Mouse (Mus musculus) liver, embryonic 14.5 days (tissue): ENCODE measurements around the gene Cuta. TPM values are rescaled to one million over a fixed set of nuclear protein-coding genes. Genes with fewer than 3 reads are reported as not detected.

ENCODE experiments used
- ATAC-seq: fragments of 200-750 bp; cut with Nextera tagmentation; 2 replicates; pipeline ENCODE4 v1.8.0; 2017; ENCODE audit warnings: moderate number of reproducible peaks, mild to moderate bottlenecking, moderate library complexity; ENCODE audit not compliant: insufficient read depth
- DNase-seq, 3 experiments: peaks; one replicate each; pipeline ENCODE4 v3.0.0-alpha.2; 2012 to 2013; ENCODE audit warnings: low read depth in 3 of 3, low spot score in 3 of 3
- H3K27ac ChIP-seq: fragments of 300-500 bp; sonication (generic); 2 replicates; pipeline ENCODE4 v1.5.1; 2014; ENCODE audit warnings: moderate library complexity, mild to moderate bottlenecking, control low read depth, inconsistent platforms
- H3K27me3 ChIP-seq: fragments of 300-500 bp; sonication (generic); 2 replicates; pipeline ENCODE4 v1.6.1; 2014; ENCODE audit warnings: mild to moderate bottlenecking, low read length, moderate library complexity; ENCODE audit not compliant: control insufficient read depth, insufficient read depth
- H3K36me3 ChIP-seq: fragments of 300-500 bp; sonication (generic); replicated peaks from 2 replicates; pipeline ENCODE4 v1.6.1; 2014; ENCODE audit warnings: low read depth; ENCODE audit not compliant: control insufficient read depth, insufficient read depth
- H3K4me1 ChIP-seq, 2 experiments: fragments of 200-500 bp in 1 of 2; fragments of 300-500 bp in 1 of 2; sonication (generic) in 1 of 2; replicated peaks; 2 replicates each; pipeline ENCODE4 v1.6.1; 2012 to 2014; ENCODE audit warnings: antibody characterized with exemption in 1 of 2, inconsistent platforms in 1 of 2, low read length in 1 of 2; ENCODE audit not compliant: control insufficient read depth in 2 of 2, insufficient read depth in 2 of 2
- H3K4me2 ChIP-seq: fragments of 300-500 bp; sonication (generic); 2 replicates; pipeline ENCODE4 v1.6.1; 2014; ENCODE audit warnings: low read depth, mild to moderate bottlenecking, control low read depth, moderate library complexity
- H3K4me3 ChIP-seq, 2 experiments: fragments of 200-500 bp in 1 of 2; fragments of 300-500 bp in 1 of 2; sonication (generic) in 1 of 2; 2 replicates each; pipeline ENCODE4 v1.5.1; 2012 to 2014; ENCODE audit warnings: low read depth in 2 of 2, low read length in 2 of 2, mild to moderate bottlenecking in 2 of 2, control low read depth in 1 of 2, inconsistent platforms in 1 of 2, moderate library complexity in 1 of 2; ENCODE audit not compliant: insufficient read depth in 1 of 2
- H3K9ac ChIP-seq: fragments of 300-500 bp; sonication (generic); replicated peaks from 2 replicates; pipeline ENCODE4 v1.6.1; 2014; ENCODE audit warnings: mild to moderate bottlenecking, control low read depth, moderate library complexity
- H3K9me3 ChIP-seq: fragments of 300-500 bp; sonication (generic); 2 replicates; pipeline ENCODE4 v1.6.1; 2016; ENCODE audit warnings: low read length, mixed read lengths; ENCODE audit not compliant: control insufficient read depth
- CTCF ChIP-seq: IDR thresholded peaks from 2 replicates; pipeline ENCODE4 v1.5.1; 2016; ENCODE audit warnings: antibody characterized with exemption, low read depth, control low read depth
- EP300 ChIP-seq: IDR thresholded peaks from 2 replicates; pipeline ENCODE4 v1.6.1; 2016; ENCODE audit warnings: antibody characterized with exemption, low read depth
- WGBS: fragments of 180-500 bp; shearing (Covaris S2); extraction: QIAGEN DNeasy Blood & Tissue Kit; methylation state at CpG from one replicate; pipeline ENCODE4 v1.1.7; 2014; ENCODE audit not compliant: insufficient replicate concordance; 5-methylcytosine and 5-hydroxymethylcytosine counted together
- polyA plus RNA-seq, 2 experiments: library from polyadenylated mRNA; depleted of rRNA in 1 of 2; stranded (reverse) in 1 of 2; unstranded in 1 of 2; fragments of >200 nt; fragmentation: Nextera tagmentation in 1 of 2; extraction: Ambion mirVana in 1 of 2; gene quantifications; 2 replicates each; pipeline versions ENCODE4 v1.2.1 to v1.2.3; 2012 to 2014

Gene Cuta
- polyA plus RNA-seq, 2 experiments, result 53.5 to 86.8 TPM

GRCm38 (mm10) chr17:26966993-26967392 lies 27.6 kb upstream of the Cuta start:
- Histone ChIP-seq H3K36me3 (no peaks in the 10 kb centered on the region), H3K4me1 (0 out of 4 replicates have a peak, but pooled peaks cover 0 to 2% of the 10 kb centered on the region in 2 experiments), H3K27ac (no peak overlapping the region), H3K4me3 (no peak overlapping the region), H3K27me3 (no peaks in the 10 kb centered on the region), H3K9me3 (no peaks in the 10 kb centered on the region), H3K9ac (no peak overlapping the region), H3K4me2 (no peak overlapping the region)
- 87% methylated on average over 11 of the region's 11 CpGs for WGBS
- DNase-seq (no peak), ATAC-seq (no peak)
- TF ChIP-seq CTCF (no peak), EP300 (no peak)

DNA sequence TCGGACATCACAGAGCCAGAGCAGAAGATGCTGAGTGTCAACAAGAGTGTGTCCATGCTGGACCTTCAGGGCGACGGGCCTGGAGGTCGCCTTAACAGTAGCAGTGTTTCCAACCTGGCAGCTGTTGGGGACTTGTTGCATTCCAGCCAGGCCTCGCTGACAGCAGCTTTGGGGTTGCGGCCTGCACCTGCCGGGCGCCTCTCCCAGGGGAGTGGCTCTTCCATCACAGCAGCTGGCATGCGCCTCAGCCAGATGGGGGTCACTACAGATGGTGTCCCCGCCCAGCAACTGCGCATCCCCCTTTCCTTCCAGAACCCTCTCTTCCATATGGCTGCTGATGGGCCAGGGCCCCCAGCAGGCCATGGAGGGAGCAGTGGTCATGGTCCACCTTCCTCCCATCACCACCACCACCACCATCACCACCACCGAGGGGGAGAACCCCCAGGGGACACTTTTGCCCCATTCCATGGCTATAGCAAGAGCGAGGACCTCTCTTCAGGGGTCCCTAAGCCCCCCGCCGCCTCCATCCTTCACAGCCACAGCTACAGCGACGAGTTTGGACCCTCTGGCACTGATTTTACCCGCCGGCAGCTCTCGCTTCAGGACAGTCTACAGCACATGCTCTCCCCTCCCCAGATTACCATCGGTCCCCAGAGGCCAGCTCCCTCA lies 22.3 kb upstream of the Cuta start:
- ATAC-seq (no peak), DNase-seq (no peak)
- Histone ChIP-seq H3K9me3 (no peaks in the 10 kb centered on the region), H3K27me3 (no peaks in the 10 kb centered on the region), H3K36me3 (no peaks in the 10 kb centered on the region), H3K4me1 (peaks cover 6 to 10% of the 10 kb centered on the region in 2 experiments), H3K9ac (no peak overlapping the region), H3K4me2 (no peak overlapping the region), H3K27ac (no peak overlapping the region), H3K4me3 (no peak overlapping the region)
- TF ChIP-seq EP300 (no peak), CTCF (no peak)
- 83% methylated on average over 21 of the region's 21 CpGs for WGBS

GRCm38 (mm10) chr17:26959815-26960214 lies 20.4 kb upstream of the Cuta start:
- no peak overlapping the region for H3K4me2 ChIP-seq
- WGBS, result 80% methylated on average over 4 of the region's 4 CpGs
- no peak for DNase-seq
- H3K4me1 ChIP-seq, result peaks cover 20 to 27% of the 10 kb centered on the region in 2 experiments
- ATAC-seq, result no peak
- no peak overlapping the region for H3K4me3 ChIP-seq
- H3K9me3 ChIP-seq, result no peaks in the 10 kb centered on the region
- H3K27me3 ChIP-seq, result no peaks in the 10 kb centered on the region
- no peak for TF ChIP-seq CTCF
- TF ChIP-seq EP300, result no peak
- H3K9ac ChIP-seq, result no peak overlapping the region
- no peaks in the 10 kb centered on the region for H3K36me3 ChIP-seq
- H3K27ac ChIP-seq, result no peak overlapping the region

DNA sequence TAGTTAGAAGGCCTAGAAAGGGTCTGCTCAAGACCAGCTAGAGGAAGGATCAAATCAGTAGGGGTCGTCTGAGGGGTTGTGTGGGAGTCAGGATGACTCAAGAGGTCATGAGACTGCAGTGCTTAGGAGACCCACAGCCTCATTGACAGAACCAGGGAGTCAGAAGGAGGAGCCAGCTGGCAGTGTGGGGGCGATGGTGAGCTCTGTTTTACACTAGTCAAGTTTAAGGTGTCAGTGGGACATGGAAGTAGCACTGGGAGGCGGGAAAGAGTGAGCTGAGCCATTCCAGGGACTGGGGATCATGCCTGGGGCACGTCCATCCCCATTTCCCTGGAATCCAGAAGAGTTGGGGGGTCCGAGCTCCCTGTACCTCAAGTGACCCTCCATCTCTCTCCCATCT lies 19.5 kb upstream of the Cuta start:
- no peak for DNase-seq
- no peak overlapping the region for H3K4me3 ChIP-seq
- H3K9me3 ChIP-seq, result no peaks in the 10 kb centered on the region
- TF ChIP-seq CTCF (0 out of 2 replicates have a peak, but pooled peaks have one; percentile 14), EP300 (no peak)
- H3K4me1 ChIP-seq, result peaks cover 20 to 27% of the 10 kb centered on the region in 2 experiments
- H3K36me3 ChIP-seq, result no peaks in the 10 kb centered on the region
- WGBS, result 47% methylated on average over 5 of the region's 5 CpGs
- H3K4me2 ChIP-seq, result no peak overlapping the region
- no peaks in the 10 kb centered on the region for H3K27me3 ChIP-seq
- no peak overlapping the region for H3K27ac ChIP-seq
- ATAC-seq, result no peak
- no peak overlapping the region for H3K9ac ChIP-seq

GRCm38 (mm10) chr17:26957872-26958271 lies 18.5 kb upstream of the Cuta start:
- no peaks in the 10 kb centered on the region for H3K27me3 ChIP-seq
- H3K27ac ChIP-seq, result no peak overlapping the region
- H3K4me1 ChIP-seq, result peaks cover 20 to 34% of the 10 kb centered on the region in 2 experiments
- H3K9ac ChIP-seq, result no peak overlapping the region
- TF ChIP-seq EP300, result no peak
- TF ChIP-seq CTCF, result no peak
- DNase-seq, result no peak
- no peak for ATAC-seq
- WGBS, result 89% methylated on average over 5 of the region's 5 CpGs
- H3K36me3 ChIP-seq, result no peaks in the 10 kb centered on the region
- H3K4me2 ChIP-seq, result peak overlapping the region; percentile 75
- H3K4me3 ChIP-seq, result no peak overlapping the region
- no peaks in the 10 kb centered on the region for H3K9me3 ChIP-seq
